In the genomic region with DNA sequence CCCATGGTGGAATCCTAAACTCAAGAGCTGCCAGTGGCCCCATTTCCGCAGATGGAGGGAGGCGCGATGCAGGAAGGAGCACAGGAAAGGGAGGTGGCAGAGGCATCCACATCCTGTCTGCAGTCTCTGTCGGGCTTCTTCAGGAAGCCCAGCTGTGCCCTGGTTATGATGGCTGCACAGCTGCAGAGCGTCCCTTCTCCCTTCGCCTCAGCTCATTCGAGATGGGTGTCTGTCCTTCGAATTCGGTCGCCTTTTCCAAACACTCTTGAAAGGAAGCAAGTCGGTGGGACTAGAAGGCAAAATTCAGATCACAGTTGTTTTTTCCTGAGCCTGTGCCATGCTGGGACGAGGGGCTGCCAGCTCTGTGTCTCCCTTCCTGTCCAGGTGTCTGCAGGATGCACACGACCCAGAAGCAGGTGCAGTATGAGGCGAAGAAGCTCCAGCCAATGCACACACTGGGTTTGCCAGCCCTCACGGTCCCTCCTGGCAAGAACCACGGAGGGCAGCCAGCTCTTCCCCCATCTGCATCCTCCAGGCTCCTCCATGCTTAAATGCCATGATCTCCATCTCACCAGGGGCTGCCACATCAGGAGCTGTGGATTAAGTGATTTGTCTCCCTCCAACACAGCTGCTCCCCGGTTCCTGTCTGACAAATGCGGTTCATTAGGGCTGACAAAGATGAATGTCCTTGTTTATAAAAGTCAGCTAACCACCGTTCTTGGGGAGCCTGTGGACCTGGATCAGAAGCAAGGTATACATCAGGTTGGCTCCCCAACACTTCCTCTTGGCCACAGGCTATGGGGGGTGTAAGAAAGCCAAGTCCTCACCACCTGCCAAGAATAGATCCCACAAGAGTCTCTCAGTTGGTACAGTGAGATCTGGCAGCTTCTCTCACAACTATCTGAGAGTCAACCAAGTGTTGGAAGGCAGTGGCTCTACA, we compare ENCODE assay signal across 12 mouse cellular contexts.
A peak's percentile ranks its signal among the peaks of the same experiment; 100 is the strongest.
DNase-seq lines count a peak whose midpoint lies in the region; ATAC-seq lines count a peak whose summit lies in the region.
"Had no signal": no experiment of that assay in that cellular context is flagged by ENCODE, and none has a peak within 500 bp of the region (broad histone marks: within the 10 kb centered on the region; RNA-seq: fewer than 3 reads in every experiment).

No protein-coding gene starts in this region.

- H3K9ac ChIP-seq in hindbrain, embryonic 14.5 days: no peak overlapping the region
- no peak overlapping the region for H3K9ac ChIP-seq in neural tube, embryonic 15.5 days (replicated peaks)
- H3K9ac ChIP-seq: forebrain, embryonic 12.5 days; limb, embryonic 13.5 days; stomach, embryonic 15.5 days had no signal

- DNase-seq in heart, adult 11 months: peak; percentile 79
- no peak for DNase-seq in heart, adult 18-20 months
- peak; percentile 4 for DNase-seq in c-Kit-positive CD71-negative TER-119-negative erythroid progenitor cells, embryonic 14.5 days (ENCODE audit: low read depth)
- DNase-seq in hindbrain, embryonic 14.5 days (ENCODE audit: low spot score): no peak
- no peak for DNase-seq in forebrain, embryonic 10.5 days (ENCODE audit: extremely low spot score, low spot score)
- no peak for DNase-seq in Muller cell, postnatal 12 days (ENCODE audit: inconsistent ontology term)
- no peak for DNase-seq in kidney, adult 11 months
- DNase-seq: layer of hippocampus, adult 9-11 months had no signal

- ATAC-seq in hindbrain, embryonic 14.5 days (ENCODE audit: low FRiP score): no peak; the same call in 1 of the 2 replicates
- ATAC-seq in neural tube, embryonic 15.5 days (ENCODE audit: low FRiP score): no peak

- WGBS in hindbrain, embryonic 14.5 days: 61% methylated on average over 19 of the region's 19 CpGs
- 65% methylated on average over 19 of the region's 19 CpGs for WGBS in neural tube, embryonic 15.5 days
- 83% methylated on average over 19 of the region's 19 CpGs for WGBS in forebrain, embryonic 10.5 days

- H3K4me1 ChIP-seq in hindbrain, embryonic 14.5 days (replicated peaks; ENCODE audit: control insufficient read depth, insufficient read depth, low read length): peaks cover 4% of the 10 kb centered on the region; the same call in 1 of the 2 replicates
- peaks cover 8% of the 10 kb centered on the region; the same call in 1 of the 2 replicates for H3K4me1 ChIP-seq in neural tube, embryonic 15.5 days
- peaks cover 6% of the 10 kb centered on the region for H3K4me1 ChIP-seq in forebrain, embryonic 10.5 days
- H3K4me1 ChIP-seq: forebrain, embryonic 12.5 days; limb, embryonic 13.5 days; stomach, embryonic 15.5 days had no signal

- 0 out of 2 replicates have a peak overlapping the region, but pooled peaks have one; percentile 23 for H3K27ac ChIP-seq in hindbrain, embryonic 14.5 days
- H3K27ac ChIP-seq in neural tube, embryonic 15.5 days (replicated peaks): 0 out of 2 replicates have a peak overlapping the region, but pooled peaks have one; percentile 5
- H3K27ac ChIP-seq in forebrain, embryonic 10.5 days: no peak overlapping the region
- H3K27ac ChIP-seq: forebrain, embryonic 12.5 days; limb, embryonic 13.5 days; stomach, embryonic 15.5 days had no signal

- H3K4me2 ChIP-seq in hindbrain, embryonic 14.5 days (replicated peaks): no peak overlapping the region
- H3K4me2 ChIP-seq in neural tube, embryonic 15.5 days: no peak overlapping the region
- H3K4me2 ChIP-seq: forebrain, embryonic 12.5 days; limb, embryonic 13.5 days; stomach, embryonic 15.5 days had no signal

- no peaks in the 10 kb centered on the region for H3K9me3 ChIP-seq in hindbrain, embryonic 14.5 days (ENCODE audit: control insufficient read depth, low read length)
- no peaks in the 10 kb centered on the region for H3K9me3 ChIP-seq in neural tube, embryonic 15.5 days (replicated peaks)
- no peaks in the 10 kb centered on the region for H3K9me3 ChIP-seq in forebrain, embryonic 10.5 days
- H3K9me3 ChIP-seq: forebrain, embryonic 12.5 days; limb, embryonic 13.5 days; stomach, embryonic 15.5 days had no signal

- H3K36me3 ChIP-seq in hindbrain, embryonic 14.5 days (replicated peaks; ENCODE audit: control insufficient read depth, insufficient read depth): no peaks in the 10 kb centered on the region
- H3K36me3 ChIP-seq in neural tube, embryonic 15.5 days: no peaks in the 10 kb centered on the region
- no peaks in the 10 kb centered on the region for H3K36me3 ChIP-seq in forebrain, embryonic 10.5 days (replicated peaks)
- H3K36me3 ChIP-seq: forebrain, embryonic 12.5 days; limb, embryonic 13.5 days; stomach, embryonic 15.5 days had no signal

- H3K4me3 ChIP-seq in hindbrain, embryonic 14.5 days (replicated peaks; ENCODE audit: low read length): no peak overlapping the region
- no peak overlapping the region for H3K4me3 ChIP-seq in neural tube, embryonic 15.5 days (replicated peaks)
- H3K4me3 ChIP-seq in forebrain, embryonic 10.5 days: no peak overlapping the region
- H3K4me3 ChIP-seq: forebrain, embryonic 12.5 days; limb, embryonic 13.5 days; stomach, embryonic 15.5 days had no signal

- no peaks in the 10 kb centered on the region for H3K27me3 ChIP-seq in hindbrain, embryonic 14.5 days (ENCODE audit: control insufficient read depth, insufficient read depth, low read length)
- H3K27me3 ChIP-seq in neural tube, embryonic 15.5 days (replicated peaks): no peaks in the 10 kb centered on the region
- H3K27me3 ChIP-seq in forebrain, embryonic 10.5 days (ENCODE audit: poor library complexity, severe bottlenecking): no peaks in the 10 kb centered on the region
- H3K27me3 ChIP-seq: forebrain, embryonic 12.5 days; limb, embryonic 13.5 days; stomach, embryonic 15.5 days had no signal

Comparison
In these comparisons a context has a peak if more than half of its experiments do, and no peak if none do; other contexts are left out.
1. DNase-seq: peak in heart, adult 11 months (single experiment) and c-Kit-positive CD71-negative TER-119-negative erythroid progenitor cells, embryonic 14.5 days (single experiment); none in heart, adult 18-20 months (0 of 2), hindbrain, embryonic 14.5 days (single experiment), forebrain, embryonic 10.5 days (single experiment), Muller cell, postnatal 12 days (single experiment) and kidney, adult 11 months (single experiment).